Mouse (Mus musculus): ENCODE data around the gene Ogg1.

- TF ChIP-seq EP300 (IDR thresholded peaks at IDR 0.05; ENCODE audit: insufficient read depth, low read depth, low read length) (no peak), POLR2A (IDR thresholded peaks at IDR 0.05; ENCODE audit: insufficient read depth, low read depth, low read length) (no peak)
Observed at GRCm38 (mm10) chr6:113366639-113367038, 39.9 kb downstream of the Ogg1 start.
